Mouse (Mus musculus) adrenal gland, adult 2 months (tissue): ENCODE data around the gene Slc50a1. TPM values are rescaled to one million over a fixed set of nuclear protein-coding genes. Genes with fewer than 3 reads are reported as not detected.

ENCODE experiments used
- DNase-seq: peaks from one replicate; pipeline ENCODE4 v3.0.0; 2021
- long read RNA-seq: library from polyadenylated mRNA; stranded (forward); transcript quantifications from one replicate; pipeline ENCODE4 v2.0.0, GENCODE M21; 2021
- polyA plus RNA-seq: library from polyadenylated mRNA; depleted of rRNA; stranded (reverse); fragments of >200 nt; gene quantifications from 2 replicates; pipeline ENCODE4 v1.2.3, GENCODE M21; 2012; rRNA removed
- total RNA-seq, 2 experiments: library from RNA; stranded (reverse); gene quantifications; 2 replicates each; pipeline ENCODE4 v1.2.3; 2021

Gene Slc50a1
- total RNA-seq: 10 to 100 TPM; 49.9 to 54.7 TPM
- 153 TPM in 2 replicates for polyA plus RNA-seq
- long read RNA-seq, transcript Slc50a1-201 (6 exons, 1,022 nt): major isoform, 28 of 37 reads
- long read RNA-seq, partial matches to known transcripts: 0 of 37 reads
- long read RNA-seq, other reads (novel, unspliced or antisense): 6 of 37 reads

- peak; percentile 94 for DNase-seq
Observed at GRCm38 (mm10) chr3:89270051-89270755, at the start of gene Slc50a1. Gene Slc50a1 (minus strand): TSS chr3:89270570.

GRCm38 (mm10) chr3:89319591-89320350 lies 49.4 kb upstream of the Slc50a1 start:
- DNase-seq: no peak

- DNase-seq: no peak
Observed at GRCm38 (mm10) chr3:89318971-89319590, 48.7 kb upstream of the Slc50a1 start.

GRCm38 (mm10) chr3:89318316-89318715 lies 47.9 kb upstream of the Slc50a1 start:
- DNase-seq: no peak

- no peak for DNase-seq
Observed at GRCm38 (mm10) chr3:89317246-89317645, 46.9 kb upstream of the Slc50a1 start.

- DNase-seq: peak; percentile 90
Observed at GRCm38 (mm10) chr3:89316833-89317232, 46.5 kb upstream of the Slc50a1 start.

- DNase-seq: no peak
Observed at GRCm38 (mm10) chr3:89315930-89316831, 45.8 kb upstream of the Slc50a1 start.

GRCm38 (mm10) chr3:89315195-89315929 lies 45.0 kb upstream of the Slc50a1 start:
- DNase-seq: peak; percentile 67

GRCm38 (mm10) chr3:89314791-89315190 lies 44.4 kb upstream of the Slc50a1 start:
- DNase-seq: no peak

GRCm38 (mm10) chr3:89314340-89314739 lies 44.0 kb upstream of the Slc50a1 start:
- DNase-seq: no peak

GRCm38 (mm10) chr3:89308089-89308488 lies 37.7 kb upstream of the Slc50a1 start:
- DNase-seq: peak; percentile 75

GRCm38 (mm10) chr3:89305551-89306325 lies 35.4 kb upstream of the Slc50a1 start:
- DNase-seq: peak; percentile 34

GRCm38 (mm10) chr3:89305105-89305504 lies 34.7 kb upstream of the Slc50a1 start:
- DNase-seq: no peak

GRCm38 (mm10) chr3:89304440-89304839 lies 34.1 kb upstream of the Slc50a1 start:
- no peak for DNase-seq

GRCm38 (mm10) chr3:89300514-89300913 lies 30.1 kb upstream of the Slc50a1 start:
- no peak for DNase-seq

- no peak for DNase-seq
Observed at GRCm38 (mm10) chr3:89300071-89300470, 29.7 kb upstream of the Slc50a1 start.

GRCm38 (mm10) chr3:89299499-89299898 lies 29.1 kb upstream of the Slc50a1 start:
- DNase-seq: peak; percentile 71

GRCm38 (mm10) chr3:89298908-89299307 lies 28.5 kb upstream of the Slc50a1 start:
- DNase-seq: no peak

GRCm38 (mm10) chr3:89296761-89297396 lies 26.5 kb upstream of the Slc50a1 start:
- DNase-seq: no peak
